Mouse (Mus musculus) forebrain, embryonic 13.5 days (tissue): Measurements from ENCODE around the gene Nuak2. TPM values are rescaled to one million over a fixed set of nuclear protein-coding genes. Genes with fewer than 3 reads are reported as not detected.
A peak's percentile ranks its signal among the peaks of the same experiment; 100 is the strongest.

ENCODE experiments used
- ATAC-seq: fragments of 200-750 bp; cut with Nextera tagmentation; 2 replicates; pipeline ENCODE4 v1.8.0; 2017
- H3K27ac ChIP-seq: fragments of 300-500 bp; sonication (generic); 2 replicates; pipeline ENCODE4 v1.5.1; 2015; ENCODE audit warnings: inconsistent platforms, mild to moderate bottlenecking, moderate library complexity
- H3K27me3 ChIP-seq: fragments of 300-500 bp; sonication (generic); 2 replicates; pipeline ENCODE4 v1.6.1; 2015; ENCODE audit warnings: mild to moderate bottlenecking, inconsistent platforms
- H3K36me3 ChIP-seq: fragments of 300-500 bp; sonication (generic); 2 replicates; pipeline ENCODE4 v1.6.1; 2015; ENCODE audit warnings: mild to moderate bottlenecking, inconsistent platforms; ENCODE audit not compliant: poor library complexity, severe bottlenecking
- H3K4me1 ChIP-seq: fragments of 300-500 bp; sonication (generic); 2 replicates; pipeline ENCODE4 v1.6.1; 2015; ENCODE audit warnings: inconsistent platforms
- H3K4me2 ChIP-seq: fragments of 300-500 bp; sonication (generic); 2 replicates; pipeline ENCODE4 v1.6.1; 2015; ENCODE audit warnings: inconsistent platforms, mild to moderate bottlenecking, moderate library complexity
- H3K4me3 ChIP-seq: fragments of 300-500 bp; sonication (generic); 2 replicates; pipeline ENCODE4 v1.5.1; 2015; ENCODE audit warnings: mild to moderate bottlenecking, inconsistent platforms
- H3K9ac ChIP-seq: fragments of 300-500 bp; sonication (generic); 2 replicates; pipeline ENCODE4 v1.6.1; 2015; ENCODE audit warnings: mild to moderate bottlenecking, inconsistent platforms
- H3K9me3 ChIP-seq: fragments of 300-500 bp; sonication (generic); replicated peaks from 2 replicates; pipeline ENCODE4 v1.6.1; 2016; ENCODE audit warnings: inconsistent platforms
- WGBS: fragments of 180-500 bp; shearing (Covaris S2); methylation state at CpG from one replicate; pipeline ENCODE4 v1.1.7; 2015; 5-methylcytosine and 5-hydroxymethylcytosine counted together
- polyA plus RNA-seq: library from polyadenylated mRNA; unstranded; fragments of >200 nt; fragmentation: Nextera tagmentation; extraction: Ambion mirVana; gene quantifications from 2 replicates; pipeline ENCODE4 v1.2.1, GENCODE M21; 2015

Gene Nuak2
- polyA plus RNA-seq, 1 experiment from 2014 or later: 28.8 TPM

- peaks cover 69% of the 10 kb centered on the region for H3K4me1 ChIP-seq
- no peaks in the 10 kb centered on the region for H3K27me3 ChIP-seq
- no peak overlapping the region for H3K4me2 ChIP-seq
- no peak for ATAC-seq
- H3K9me3 ChIP-seq: no peaks in the 10 kb centered on the region
- H3K4me3 ChIP-seq: no peak overlapping the region
- H3K27ac ChIP-seq: no peak overlapping the region
- no peak overlapping the region for H3K9ac ChIP-seq
- WGBS: 88% methylated on average over 17 of the region's 17 CpGs
- peaks cover 56% of the 10 kb centered on the region for H3K36me3 ChIP-seq
These were observed 15.4 kb downstream of the Nuak2 start for GRCm38 (mm10) chr1:132331283-132331682.

GRCm38 (mm10) chr1:132333201-132333600 is 17.3 kb downstream of the Nuak2 start:
- Histone ChIP-seq H3K27me3 (no peaks in the 10 kb centered on the region), H3K9ac (peak overlapping the region; percentile 51; the same call in 1 of the 2 replicates), H3K4me1 (peaks cover 51% of the 10 kb centered on the region), H3K27ac (peak overlapping the region; percentile 89), H3K9me3 (no peaks in the 10 kb centered on the region), H3K4me2 (0 out of 2 replicates have a peak overlapping the region, but pooled peaks have one; percentile 17), H3K36me3 (peaks cover 47% of the 10 kb centered on the region), H3K4me3 (no peak overlapping the region)
- 0% methylated on average over 2 of the region's 2 CpGs for WGBS
- ATAC-seq: no peak

GRCm38 (mm10) chr1:132333675-132334141 is 17.8 kb downstream of the Nuak2 start:
- peaks cover 51% of the 10 kb centered on the region for H3K4me1 ChIP-seq
- no peaks in the 10 kb centered on the region for H3K27me3 ChIP-seq
- H3K9ac ChIP-seq: peak overlapping the region; percentile 51; the same call in 1 of the 2 replicates
- 0% methylated on average over 4 of the region's 4 CpGs for WGBS
- no peaks in the 10 kb centered on the region for H3K9me3 ChIP-seq
- H3K36me3 ChIP-seq: peaks cover 42% of the 10 kb centered on the region
- H3K4me2 ChIP-seq: peak overlapping the region; percentile 17; the same call in 1 of the 2 replicates
- peak overlapping the region; percentile 89 for H3K27ac ChIP-seq
- ATAC-seq: peak; percentile 81
- no peak overlapping the region for H3K4me3 ChIP-seq

- Histone ChIP-seq H3K4me3 (no peak overlapping the region), H3K27ac (peak overlapping the region; percentile 89), H3K27me3 (no peaks in the 10 kb centered on the region), H3K9ac (no peak overlapping the region), H3K36me3 (peaks cover 39% of the 10 kb centered on the region), H3K4me1 (peaks cover 51% of the 10 kb centered on the region), H3K9me3 (no peaks in the 10 kb centered on the region), H3K4me2 (peak overlapping the region; percentile 17; the same call in 1 of the 2 replicates)
- WGBS: 16% methylated on average over 6 of the region's 6 CpGs
- 0 out of 2 replicates have a peak, but pooled peaks have one; percentile 25 for ATAC-seq
These were observed 18.4 kb downstream of the Nuak2 start for GRCm38 (mm10) chr1:132334178-132334801.

- Histone ChIP-seq H3K27ac (no peak overlapping the region; the same call in 1 of the 2 replicates), H3K9ac (no peak overlapping the region), H3K4me2 (no peak overlapping the region), H3K27me3 (no peaks in the 10 kb centered on the region), H3K4me3 (no peak overlapping the region), H3K4me1 (peaks cover 47% of the 10 kb centered on the region), H3K36me3 (peaks cover 27% of the 10 kb centered on the region), H3K9me3 (no peaks in the 10 kb centered on the region)
- ATAC-seq: no peak
- 19% methylated on average over 12 of the region's 12 CpGs for WGBS
These were observed 19.5 kb downstream of the Nuak2 start for GRCm38 (mm10) chr1:132335378-132335965.

- H3K9me3 ChIP-seq: no peaks in the 10 kb centered on the region
- ATAC-seq: no peak
- 69% methylated on average over 6 of the region's 6 CpGs for WGBS
- no peak overlapping the region for H3K27ac ChIP-seq
- no peak overlapping the region for H3K4me3 ChIP-seq
- H3K36me3 ChIP-seq: peaks cover 13% of the 10 kb centered on the region
- H3K4me1 ChIP-seq: peaks cover 40% of the 10 kb centered on the region
- no peaks in the 10 kb centered on the region for H3K27me3 ChIP-seq
- H3K9ac ChIP-seq: no peak overlapping the region
- no peak overlapping the region for H3K4me2 ChIP-seq
These were observed 21.0 kb downstream of the Nuak2 start for GRCm38 (mm10) chr1:132336921-132337320.

GRCm38 (mm10) chr1:132338027-132338660 is 22.2 kb downstream of the Nuak2 start:
- Histone ChIP-seq H3K9me3 (no peaks in the 10 kb centered on the region), H3K27me3 (no peaks in the 10 kb centered on the region), H3K27ac (no peak overlapping the region), H3K9ac (no peak overlapping the region), H3K36me3 (peaks cover under 1% of the 10 kb centered on the region; the same call in 1 of the 2 replicates), H3K4me3 (no peak overlapping the region), H3K4me1 (peaks cover 28% of the 10 kb centered on the region), H3K4me2 (no peak overlapping the region)
- 39% methylated on average over 8 of the region's 8 CpGs for WGBS
- ATAC-seq: no peak

- H3K36me3 ChIP-seq: no peaks in the 10 kb centered on the region
- 61% methylated on average over 5 of the region's 5 CpGs for WGBS
- no peak for ATAC-seq
These were observed 26.0 kb downstream of the Nuak2 start for GRCm38 (mm10) chr1:132341731-132342501.

GRCm38 (mm10) chr1:132342518-132342917 is 26.6 kb downstream of the Nuak2 start:
- no peaks in the 10 kb centered on the region for H3K9me3 ChIP-seq
- no peak for ATAC-seq
- H3K27me3 ChIP-seq: no peaks in the 10 kb centered on the region
- 73% methylated on average over 3 of the region's 3 CpGs for WGBS
- no peak overlapping the region for H3K27ac ChIP-seq
- no peaks in the 10 kb centered on the region for H3K4me1 ChIP-seq
- H3K4me3 ChIP-seq: no peak overlapping the region
- no peaks in the 10 kb centered on the region for H3K36me3 ChIP-seq
- H3K4me2 ChIP-seq: no peak overlapping the region
- no peak overlapping the region for H3K9ac ChIP-seq

More at GRCm38 (mm10) chr1:132341731-132342501, 26.0 kb downstream of the Nuak2 start:
- Histone ChIP-seq H3K4me2 (no peak overlapping the region), H3K9ac (no peak overlapping the region), H3K27me3 (no peaks in the 10 kb centered on the region), H3K9me3 (no peaks in the 10 kb centered on the region), H3K4me3 (no peak overlapping the region), H3K27ac (no peak overlapping the region), H3K4me1 (no peaks in the 10 kb centered on the region)

- H3K9ac ChIP-seq: no peak overlapping the region
- H3K9me3 ChIP-seq: no peaks in the 10 kb centered on the region
- no peaks in the 10 kb centered on the region for H3K4me1 ChIP-seq
- no peak for ATAC-seq
- H3K36me3 ChIP-seq: no peaks in the 10 kb centered on the region
- no peak overlapping the region for H3K4me2 ChIP-seq
- H3K27ac ChIP-seq: no peak overlapping the region
- no peak overlapping the region for H3K4me3 ChIP-seq
- WGBS: 91% methylated on average over 2 of the region's 2 CpGs
- H3K27me3 ChIP-seq: no peaks in the 10 kb centered on the region
These were observed 27.3 kb downstream of the Nuak2 start for GRCm38 (mm10) chr1:132343191-132343590.

GRCm38 (mm10) chr1:132343656-132344055 is 27.7 kb downstream of the Nuak2 start:
- WGBS: 93% methylated on average over 1 of the region's 1 CpGs
- Histone ChIP-seq H3K4me3 (no peak overlapping the region), H3K4me2 (no peak overlapping the region), H3K36me3 (no peaks in the 10 kb centered on the region), H3K9ac (no peak overlapping the region), H3K9me3 (no peaks in the 10 kb centered on the region), H3K27ac (no peak overlapping the region), H3K4me1 (no peaks in the 10 kb centered on the region), H3K27me3 (no peaks in the 10 kb centered on the region)
- ATAC-seq: no peak
